Mouse (Mus musculus) MEL (cell line): ENCODE measurements around the gene Ap3b2. TPM values are rescaled to one million over a fixed set of nuclear protein-coding genes. Genes with fewer than 3 reads are reported as not detected.

ENCODE experiments used
- DNase-seq: peaks from one replicate; pipeline ENCODE4 v3.0.0; 2011; ENCODE audit warnings: low read depth, low spot score
- H3K27ac ChIP-seq: 2 replicates; pipeline ENCODE4 v1.5.1; 2012; ENCODE audit warnings: low read depth, mild to moderate bottlenecking, control low read depth, low read length, moderate library complexity; ENCODE audit not compliant: control insufficient read depth
- H3K27me3 ChIP-seq, 2 experiments: fragments of 150-350 bp in 1 of 2; sonication (generic) in 1 of 2; 2 replicates each; pipeline ENCODE4 v1.6.1; 2012; ENCODE audit warnings: low read length in 2 of 2, mild to moderate bottlenecking in 2 of 2, improper control_type of control experiment in 1 of 2, moderate library complexity in 1 of 2; ENCODE audit not compliant: insufficient read depth in 2 of 2, control insufficient read depth in 1 of 2
- H3K36me3 ChIP-seq, 2 experiments: 2 replicates each; pipeline ENCODE4 v1.6.1; 2012 to 2014; ENCODE audit warnings: low read length in 2 of 2, improper control_type of control experiment in 1 of 2, inconsistent platforms in 1 of 2, mild to moderate bottlenecking in 1 of 2; ENCODE audit not compliant: insufficient read depth in 2 of 2, control insufficient read depth in 1 of 2
- H3K4me1 ChIP-seq, 2 experiments: fragments of 150-350 bp in 1 of 2; sonication (generic) in 1 of 2; 2 replicates each; pipeline ENCODE4 v1.6.1; 2012; ENCODE audit warnings: low read length in 2 of 2, improper control_type of control experiment in 1 of 2, mild to moderate bottlenecking in 1 of 2; ENCODE audit not compliant: insufficient read depth in 2 of 2, control insufficient read depth in 1 of 2
- H3K4me3 ChIP-seq, 2 experiments: fragments of 150-350 bp in 1 of 2; sonication (generic) in 1 of 2; 2 replicates each; pipeline ENCODE4 v1.5.1; 2012; ENCODE audit warnings: low read depth in 2 of 2, low read length in 2 of 2, mild to moderate bottlenecking in 2 of 2, moderate library complexity in 2 of 2, control low read depth in 1 of 2, improper control_type of control experiment in 1 of 2; ENCODE audit not compliant: control insufficient read depth in 1 of 2, insufficient read depth in 1 of 2
- H3K79me2 ChIP-seq: 2 replicates; pipeline ENCODE4 v1.6.1; 2012; ENCODE audit warnings: mild to moderate bottlenecking, low read length, moderate library complexity; ENCODE audit not compliant: control insufficient read depth, poor library complexity, insufficient read depth
- H3K9ac ChIP-seq: 2 replicates; pipeline ENCODE4 v1.6.1; 2012; ENCODE audit warnings: low read depth, mild to moderate bottlenecking, control low read depth, low read length, moderate library complexity; ENCODE audit not compliant: control insufficient read depth, poor library complexity, severe bottlenecking
- H3K9me3 ChIP-seq: fragments of 150-350 bp; sonication (generic); replicated peaks from 2 replicates; pipeline ENCODE4 v1.6.1; 2012; ENCODE audit warnings: mild to moderate bottlenecking, low read length, improper control_type of control experiment, moderate library complexity; ENCODE audit not compliant: insufficient read depth
- BHLHE40 ChIP-seq: IDR thresholded peaks from 2 replicates; pipeline ENCODE4 v1.6.1; 2012; ENCODE audit warnings: low read depth, mild to moderate bottlenecking, inconsistent platforms, low read length, improper control_type of control experiment, borderline replicate concordance
- CHD2 ChIP-seq: IDR thresholded peaks from 2 replicates; pipeline ENCODE4 v1.6.1; 2011; ENCODE audit warnings: low read length, improper control_type of control experiment
- ELF1 ChIP-seq: IDR thresholded peaks from 2 replicates; pipeline ENCODE4 v1.6.1; 2014; ENCODE audit warnings: low read depth, mild to moderate bottlenecking, inconsistent platforms, low read length, improper control_type of control experiment, moderate library complexity
- GABPA ChIP-seq: IDR thresholded peaks from 2 replicates; pipeline ENCODE4 v1.6.1; 2012; ENCODE audit warnings: low read depth, mild to moderate bottlenecking, inconsistent platforms, low read length, improper control_type of control experiment, moderate library complexity
- HCFC1 ChIP-seq: IDR thresholded peaks from 2 replicates; pipeline ENCODE4 v1.6.1; 2012; ENCODE audit warnings: low read depth, mild to moderate bottlenecking, inconsistent platforms, low read length, improper control_type of control experiment, moderate library complexity
- JUND ChIP-seq: IDR thresholded peaks from 2 replicates; pipeline ENCODE4 v1.6.1; 2011; ENCODE audit warnings: low read depth, mild to moderate bottlenecking, improper control_type of control experiment, low read length
- MXI1 ChIP-seq: IDR thresholded peaks from 2 replicates; pipeline ENCODE4 v1.6.1; 2011; ENCODE audit warnings: mild to moderate bottlenecking, low read depth, low read length, improper control_type of control experiment
- MYB ChIP-seq: IDR thresholded peaks from 2 replicates; pipeline ENCODE4 v1.6.1; 2011; ENCODE audit warnings: mild to moderate bottlenecking, low read depth, low read length, improper control_type of control experiment
- NELFE ChIP-seq: IDR thresholded peaks from 2 replicates; pipeline ENCODE4 v1.6.1; 2011; ENCODE audit warnings: low read depth, low read length, improper control_type of control experiment
- NRF1 ChIP-seq: IDR thresholded peaks from 2 replicates; pipeline ENCODE4 v1.6.1; 2014; ENCODE audit warnings: low read depth, mild to moderate bottlenecking, inconsistent platforms, low read length, improper control_type of control experiment, moderate library complexity; ENCODE audit not compliant: poor library complexity, insufficient read depth, severe bottlenecking
- POLR2A ChIP-seq, 2 experiments: IDR thresholded peaks; 2 replicates each; pipeline ENCODE4 v1.6.1; 2011 to 2012; ENCODE audit warnings: low read length in 2 of 2, mild to moderate bottlenecking in 2 of 2, control low read depth in 1 of 2, improper control_type of control experiment in 1 of 2, low read depth in 1 of 2, moderate library complexity in 1 of 2; ENCODE audit not compliant: control insufficient read depth in 1 of 2, insufficient read depth in 1 of 2, poor library complexity in 1 of 2
- POLR2AphosphoS2 ChIP-seq: IDR thresholded peaks from 2 replicates; pipeline ENCODE4 v1.6.1; 2011; ENCODE audit warnings: low read length, improper control_type of control experiment
- POLR2AphosphoS5 ChIP-seq: IDR thresholded peaks from 2 replicates; pipeline ENCODE4 v1.6.1; 2012; ENCODE audit warnings: low read depth, borderline replicate concordance, mild to moderate bottlenecking, inconsistent platforms, low read length, moderate library complexity, mixed read lengths
- RAD21 ChIP-seq: IDR thresholded peaks from 2 replicates; pipeline ENCODE4 v1.6.1; 2011; ENCODE audit warnings: mild to moderate bottlenecking, low read depth, low read length, improper control_type of control experiment
- SIN3A ChIP-seq: IDR thresholded peaks from 2 replicates; pipeline ENCODE4 v1.6.1; 2012; ENCODE audit warnings: low read length, improper control_type of control experiment, inconsistent platforms
- TAL1 ChIP-seq: IDR thresholded peaks from 2 replicates; pipeline ENCODE4 v1.6.1; 2012; ENCODE audit warnings: mild to moderate bottlenecking, inconsistent platforms, low read length, moderate library complexity, mixed read lengths
- UBTF ChIP-seq: IDR thresholded peaks from 2 replicates; pipeline ENCODE4 v1.6.1; 2012; ENCODE audit warnings: low read depth, mild to moderate bottlenecking, inconsistent platforms, low read length, improper control_type of control experiment, moderate library complexity, borderline replicate concordance; ENCODE audit not compliant: insufficient read depth
- USF1 ChIP-seq: IDR thresholded peaks from 2 replicates; pipeline ENCODE4 v1.6.1; 2014; ENCODE audit warnings: low read depth, mild to moderate bottlenecking, inconsistent platforms, low read length, improper control_type of control experiment, moderate library complexity
- USF2 ChIP-seq, 2 experiments: IDR thresholded peaks; 2 replicates each; pipeline ENCODE4 v1.6.1; 2011 to 2012; ENCODE audit warnings: improper control_type of control experiment in 2 of 2, low read length in 2 of 2, borderline replicate concordance in 1 of 2, inconsistent platforms in 1 of 2, low read depth in 1 of 2, mild to moderate bottlenecking in 1 of 2; ENCODE audit not compliant: insufficient read depth in 1 of 2
- ZKSCAN1 ChIP-seq: IDR thresholded peaks from 2 replicates; pipeline ENCODE4 v1.6.1; 2012; ENCODE audit warnings: low read depth, mild to moderate bottlenecking, inconsistent platforms, low read length, improper control_type of control experiment, moderate library complexity
- ZMIZ1 ChIP-seq: IDR thresholded peaks from 2 replicates; pipeline ENCODE4 v1.6.1; 2012; ENCODE audit warnings: low read depth, mild to moderate bottlenecking, inconsistent platforms, low read length, improper control_type of control experiment, moderate library complexity
- polyA plus RNA-seq, 2 experiments: library from polyadenylated mRNA; stranded (reverse) in 1 of 2; unstranded in 1 of 2; fragments of >175 nt in 1 of 2; fragments of >200 nt in 1 of 2; gene quantifications; 2 replicates each; pipeline versions ENCODE4 v1.2.1 to v1.2.4; 2012; ENCODE audit warnings: low replicate concordance in 2 of 2, low read depth in 1 of 2; ENCODE audit not compliant: insufficient read length in 2 of 2, insufficient read depth in 1 of 2, missing spikeins in 1 of 2
- total RNA-seq: library from RNA; depleted of rRNA; stranded (reverse); fragments of 300-350 nt; gene quantifications from 2 replicates; pipeline ENCODE4 v1.2.3, GENCODE M21; 2012

Ap3b2 gene
- total and polyA plus RNA-seq, 3 experiments, result not detected

GRCm38 (mm10) chr7:81492628-81493027 lies 1.1 kb downstream of the Ap3b2 start:
- Histone ChIP-seq H3K4me1 (no peaks in the 10 kb centered on the region), H3K79me2 (no peaks in the 10 kb centered on the region), H3K27ac (no peak overlapping the region), H3K36me3 (no peaks in the 10 kb centered on the region), H3K27me3 (no peaks in the 10 kb centered on the region), H3K9ac (no peak overlapping the region), H3K4me3 (no peak overlapping the region), H3K9me3 (no peaks in the 10 kb centered on the region)
- no peak for DNase-seq
- TF ChIP-seq POLR2AphosphoS2 (no peak), UBTF (no peak), SIN3A (no peak), POLR2A (IDR thresholded peaks at IDR 0.05; ENCODE audit: control insufficient read depth in 1 of 2, insufficient read depth in 1 of 2, low read depth in 1 of 2, low read length in 2 of 2, poor library complexity in 1 of 2) (no peak), POLR2AphosphoS5 (no peak), RAD21 (no peak), ZKSCAN1 (no peak), NRF1 (no peak), USF2 (IDR thresholded peaks at IDR 0.05; ENCODE audit: borderline replicate concordance in 1 of 2, insufficient read depth in 1 of 2, low read depth in 1 of 2, low read length in 2 of 2) (no peak)

- DNase-seq, result no peak
- no peak for TF ChIP-seq JUND
- no peak for TF ChIP-seq ZKSCAN1
- no peak for TF ChIP-seq CHD2
- no peak for TF ChIP-seq HCFC1
- TF ChIP-seq ZMIZ1, result no peak
- TF ChIP-seq RAD21, result no peak
- TF ChIP-seq USF1, result no peak
- TF ChIP-seq TAL1, result no peak
- TF ChIP-seq BHLHE40, result no peak
- TF ChIP-seq ELF1, result no peak
- no peak for TF ChIP-seq GABPA
- no peak for TF ChIP-seq MXI1
- TF ChIP-seq POLR2A (IDR thresholded peaks at IDR 0.05; ENCODE audit: control insufficient read depth in 1 of 2, insufficient read depth in 1 of 2, low read depth in 1 of 2, low read length in 2 of 2, poor library complexity in 1 of 2), result no peak
- TF ChIP-seq USF2 (IDR thresholded peaks at IDR 0.05; ENCODE audit: borderline replicate concordance in 1 of 2, insufficient read depth in 1 of 2, low read depth in 1 of 2, low read length in 2 of 2), result no peak
- no peak for TF ChIP-seq MYB
- no peak for TF ChIP-seq NELFE
- no peak for TF ChIP-seq UBTF
- Histone ChIP-seq H3K9me3 (no peaks in the 10 kb centered on the region), H3K9ac (no peak overlapping the region), H3K27ac (no peak overlapping the region), H3K36me3 (no peaks in the 10 kb centered on the region), H3K4me3 (no peak overlapping the region), H3K27me3 (no peaks in the 10 kb centered on the region), H3K4me1 (no peaks in the 10 kb centered on the region), H3K79me2 (no peaks in the 10 kb centered on the region)
Observed at GRCm38 (mm10) chr7:81489649-81490048, 4.1 kb downstream of the Ap3b2 start.
